Mouse (Mus musculus) lung, postnatal 0 days (tissue): ENCODE data around the gene Dio3.

Source experiments
- CTCF ChIP-seq: IDR thresholded peaks from 2 replicates; pipeline ENCODE4 v1.5.1; 2016; ENCODE audit warnings: antibody characterized with exemption, mild to moderate bottlenecking
- EP300 ChIP-seq: IDR thresholded peaks from 2 replicates; pipeline ENCODE4 v1.6.1; 2016; ENCODE audit warnings: antibody characterized with exemption, mild to moderate bottlenecking, control low read depth

DNA sequence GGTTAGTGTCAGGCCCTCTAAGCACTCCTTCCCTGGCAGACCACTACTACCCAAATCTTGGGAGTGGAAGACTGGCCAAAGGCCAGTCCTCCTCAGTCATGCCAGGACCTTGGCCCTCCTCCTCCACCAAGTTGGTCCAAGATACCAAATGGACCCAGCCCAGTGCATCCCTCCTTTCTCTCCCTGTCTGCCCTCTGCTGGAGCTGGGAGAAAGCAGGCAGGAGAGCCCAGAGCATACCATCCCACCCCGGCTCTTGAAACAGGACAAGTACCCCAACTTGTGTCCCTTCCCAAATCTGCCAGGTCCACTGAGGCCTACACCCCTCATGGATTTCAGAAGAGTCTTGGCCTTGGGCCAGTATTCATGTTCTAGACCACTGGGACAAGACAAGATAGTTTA is 2.8 kb upstream of the Dio3 start:
- TF ChIP-seq CTCF (peak; percentile 36; the same call in 1 of the 2 replicates), EP300 (no peak)
